Mouse (Mus musculus) liver, adult 2 months (tissue): ENCODE measurements around the gene Tnfsfm13.

Experiments used
- CTCF ChIP-seq: fragments of 200-500 bp; IDR thresholded peaks from 2 replicates; pipeline ENCODE4 v1.5.1; 2011; ENCODE audit warnings: low read depth, low read length, control low read depth
- POLR2A ChIP-seq: fragments of 200-500 bp; IDR thresholded peaks from 2 replicates; pipeline ENCODE4 v1.6.1; 2011; ENCODE audit warnings: low read length, control low read depth; ENCODE audit not compliant: insufficient read depth; ENCODE audit errors: extremely low read depth

DNA sequence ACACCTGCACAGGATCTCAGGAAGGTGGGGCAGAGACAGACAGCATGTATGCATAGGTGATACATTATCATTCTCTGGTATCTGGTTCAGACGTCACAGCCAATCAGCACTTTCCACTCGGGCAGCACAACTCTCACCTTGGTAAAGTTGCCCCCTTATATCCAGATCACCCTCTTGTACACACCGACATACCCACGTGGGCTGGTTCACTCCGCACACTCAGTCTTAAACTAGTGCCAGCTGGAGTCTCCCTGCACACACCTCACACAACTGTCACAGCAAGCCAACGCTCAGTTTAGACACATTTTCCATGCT is 895 bp downstream of the Tnfsfm13 start:
- TF ChIP-seq POLR2A (no peak), CTCF (no peak)
